Mouse (Mus musculus) limb, embryonic 15.5 days (tissue): ENCODE data around the gene Mknk2. TPM values are rescaled to one million over a fixed set of nuclear protein-coding genes. Genes with fewer than 3 reads are reported as not detected.
"Not testable (repeated sequence)": the region's sequence is repeated elsewhere in the genome, so short reads cannot be mapped to it uniquely, and the experiment has no call there.

Experiments
- ATAC-seq: fragments of 200-750 bp; cut with Nextera tagmentation; 2 replicates; pipeline ENCODE4 v1.8.0; 2017; ENCODE audit warnings: low read depth, moderate TSS enrichment; ENCODE audit not compliant: insufficient number of reproducible peaks, low FRiP score, low TSS enrichment
- H3K27ac ChIP-seq: fragments of 300-500 bp; sonication (generic); 2 replicates; pipeline ENCODE4 v1.5.1; 2015; ENCODE audit warnings: moderate library complexity, mild to moderate bottlenecking, inconsistent platforms
- H3K27me3 ChIP-seq: fragments of 300-500 bp; sonication (generic); 2 replicates; pipeline ENCODE4 v1.6.1; 2015; ENCODE audit warnings: inconsistent platforms
- H3K36me3 ChIP-seq: fragments of 300-500 bp; sonication (generic); 2 replicates; pipeline ENCODE4 v1.6.1; 2015; ENCODE audit warnings: inconsistent platforms
- H3K4me1 ChIP-seq: fragments of 300-500 bp; sonication (generic); 2 replicates; pipeline ENCODE4 v1.6.1; 2015; ENCODE audit warnings: inconsistent platforms
- H3K4me2 ChIP-seq: fragments of 300-500 bp; sonication (generic); 2 replicates; pipeline ENCODE4 v1.6.1; 2015; ENCODE audit warnings: mild to moderate bottlenecking, inconsistent platforms
- H3K4me3 ChIP-seq: fragments of 300-500 bp; sonication (generic); 2 replicates; pipeline ENCODE4 v1.5.1; 2015; ENCODE audit warnings: mild to moderate bottlenecking, inconsistent platforms
- H3K9ac ChIP-seq: fragments of 300-500 bp; sonication (generic); 2 replicates; pipeline ENCODE4 v1.6.1; 2015; ENCODE audit warnings: inconsistent platforms
- H3K9me3 ChIP-seq: fragments of 300-500 bp; sonication (generic); 2 replicates; pipeline ENCODE4 v1.6.1; 2016; ENCODE audit warnings: inconsistent platforms
- WGBS: fragments of 180-500 bp; shearing (Covaris S2); methylation state at CpG from one replicate; pipeline ENCODE4 v1.1.7; 2015; 5-methylcytosine and 5-hydroxymethylcytosine counted together
- polyA plus RNA-seq: library from polyadenylated mRNA; unstranded; fragments of >200 nt; fragmentation: Nextera tagmentation; extraction: Ambion mirVana; gene quantifications from 2 replicates; pipeline ENCODE4 v1.2.1, GENCODE M21; 2015

The Mknk2 gene
- polyA plus RNA-seq, 1 experiment from 2014 or later, result 97.5 TPM

GRCm38 (mm10) chr10:80655406-80656129 lies 22.3 kb downstream of the Mknk2 start:
- peaks cover 36% of the 10 kb centered on the region for H3K4me1 ChIP-seq
- H3K4me3 ChIP-seq, result peak overlapping the region; percentile 86
- H3K4me2 ChIP-seq, result peak overlapping the region; percentile 65
- WGBS, result 5% methylated on average over 12 of the region's 12 CpGs
- peak overlapping the region; percentile 91 for H3K9ac ChIP-seq
- peak; percentile 37 for ATAC-seq
- H3K27ac ChIP-seq, result peak overlapping the region; percentile 85
- H3K27me3 ChIP-seq, result no peaks in the 10 kb centered on the region
- no peaks in the 10 kb centered on the region for H3K9me3 ChIP-seq
- H3K36me3 ChIP-seq, result peaks cover 19% of the 10 kb centered on the region

GRCm38 (mm10) chr10:80654866-80655265 lies 23.0 kb downstream of the Mknk2 start:
- Histone ChIP-seq H3K4me2 (peak overlapping the region; percentile 65), H3K4me3 (peak overlapping the region; percentile 86), H3K4me1 (peaks cover 36% of the 10 kb centered on the region), H3K27me3 (no peaks in the 10 kb centered on the region), H3K36me3 (peaks cover 25% of the 10 kb centered on the region), H3K9me3 (no peaks in the 10 kb centered on the region), H3K27ac (no peak overlapping the region), H3K9ac (peak overlapping the region; percentile 91; the same call in 1 of the 2 replicates)
- 69% methylated on average over 6 of the region's 6 CpGs for WGBS
- no peak for ATAC-seq

GRCm38 (mm10) chr10:80653156-80653720 lies 24.7 kb downstream of the Mknk2 start:
- WGBS, result 93% methylated on average over 6 of the region's 6 CpGs
- Histone ChIP-seq H3K4me3 (no peak overlapping the region), H3K27ac (no peak overlapping the region), H3K4me2 (no peak overlapping the region), H3K9me3 (no peaks in the 10 kb centered on the region), H3K4me1 (peaks cover 30% of the 10 kb centered on the region), H3K36me3 (peaks cover 32% of the 10 kb centered on the region), H3K27me3 (no peaks in the 10 kb centered on the region), H3K9ac (no peak overlapping the region)
- ATAC-seq, result no peak

- H3K4me3 ChIP-seq, result no peak overlapping the region
- H3K4me2 ChIP-seq, result no peak overlapping the region
- H3K4me1 ChIP-seq, result peaks cover 18% of the 10 kb centered on the region
- H3K9me3 ChIP-seq, result no peaks in the 10 kb centered on the region
- H3K36me3 ChIP-seq, result peaks cover 57% of the 10 kb centered on the region
- no peak overlapping the region for H3K27ac ChIP-seq
- no peaks in the 10 kb centered on the region for H3K27me3 ChIP-seq
- no peak for ATAC-seq
- 92% methylated on average over 10 of the region's 10 CpGs for WGBS
- no peak overlapping the region for H3K9ac ChIP-seq
Observed at GRCm38 (mm10) chr10:80650392-80650791, 27.5 kb downstream of the Mknk2 start.

- H3K9me3 ChIP-seq, H3K4me2 ChIP-seq, H3K27ac ChIP-seq, H3K4me3 ChIP-seq, H3K27me3 ChIP-seq, ATAC-seq, H3K9ac ChIP-seq: not testable (repeated sequence)
- Histone ChIP-seq H3K4me1 (peaks cover 13% of the 10 kb centered on the region), H3K36me3 (peaks cover 62% of the 10 kb centered on the region)
- WGBS, result 88% methylated on average over 6 of the region's 6 CpGs
Observed at GRCm38 (mm10) chr10:80649910-80650309, 28.0 kb downstream of the Mknk2 start.

- WGBS, result 93% methylated on average over 10 of the region's 10 CpGs
- H3K4me1 ChIP-seq, result no peaks in the 10 kb centered on the region
- H3K9ac ChIP-seq, result no peak overlapping the region
- H3K4me3 ChIP-seq, result no peak overlapping the region
- no peak for ATAC-seq
- H3K36me3 ChIP-seq, result peaks cover 78% of the 10 kb centered on the region
- H3K27ac ChIP-seq, result no peak overlapping the region
- H3K4me2 ChIP-seq, result no peak overlapping the region
- no peaks in the 10 kb centered on the region for H3K27me3 ChIP-seq
- H3K9me3 ChIP-seq, result no peaks in the 10 kb centered on the region
Observed at GRCm38 (mm10) chr10:80646936-80647335, 31.0 kb downstream of the Mknk2 start.

GRCm38 (mm10) chr10:80635345-80635744 lies 42.6 kb downstream of the Mknk2 start:
- peaks cover 74% of the 10 kb centered on the region for H3K36me3 ChIP-seq

GRCm38 (mm10) chr10:80628925-80629324 lies 49.0 kb downstream of the Mknk2 start:
- Histone ChIP-seq H3K27ac (no peak overlapping the region), H3K36me3 (peaks cover 21% of the 10 kb centered on the region), H3K27me3 (no peaks in the 10 kb centered on the region), H3K4me3 (no peak overlapping the region), H3K9me3 (no peaks in the 10 kb centered on the region), H3K4me1 (peaks cover 34% of the 10 kb centered on the region), H3K4me2 (no peak overlapping the region), H3K9ac (no peak overlapping the region)
- WGBS, result 86% methylated on average over 9 of the region's 9 CpGs
- no peak for ATAC-seq

More at GRCm38 (mm10) chr10:80635345-80635744, 42.6 kb downstream of the Mknk2 start:
- WGBS, result 83% methylated on average over 6 of the region's 6 CpGs
- Histone ChIP-seq H3K4me2 (no peak overlapping the region), H3K4me1 (no peaks in the 10 kb centered on the region; the same call in 1 of the 2 replicates), H3K27ac (no peak overlapping the region), H3K27me3 (no peaks in the 10 kb centered on the region), H3K9me3 (no peaks in the 10 kb centered on the region), H3K9ac (no peak overlapping the region), H3K4me3 (no peak overlapping the region)
- no peak for ATAC-seq

- peaks cover 42% of the 10 kb centered on the region for H3K4me1 ChIP-seq
- no peaks in the 10 kb centered on the region for H3K9me3 ChIP-seq
- H3K4me3 ChIP-seq, result no peak overlapping the region
- no peaks in the 10 kb centered on the region for H3K27me3 ChIP-seq
- no peak overlapping the region for H3K4me2 ChIP-seq
- ATAC-seq, result peak; percentile 32
- no peak overlapping the region for H3K9ac ChIP-seq
- H3K27ac ChIP-seq, result no peak overlapping the region
- peaks cover 16% of the 10 kb centered on the region for H3K36me3 ChIP-seq
- 66% methylated on average over 2 of the region's 2 CpGs for WGBS
Observed at GRCm38 (mm10) chr10:80627685-80628084, 50.2 kb downstream of the Mknk2 start.

- H3K27ac ChIP-seq, result no peak overlapping the region
- no peak overlapping the region for H3K4me2 ChIP-seq
- WGBS, result 84% methylated on average over 4 of the region's 4 CpGs
- ATAC-seq, result no peak
- no peaks in the 10 kb centered on the region for H3K27me3 ChIP-seq
- H3K36me3 ChIP-seq, result peaks cover 11% of the 10 kb centered on the region; the same call in 1 of the 2 replicates
- H3K4me3 ChIP-seq, result no peak overlapping the region
- H3K4me1 ChIP-seq, result peaks cover 48% of the 10 kb centered on the region
- no peaks in the 10 kb centered on the region for H3K9me3 ChIP-seq
- H3K9ac ChIP-seq, result no peak overlapping the region
Observed at GRCm38 (mm10) chr10:80625764-80626163, 52.1 kb downstream of the Mknk2 start.

GRCm38 (mm10) chr10:80623457-80624191 lies 54.3 kb downstream of the Mknk2 start:
- no peak for ATAC-seq
- Histone ChIP-seq H3K4me3 (peak overlapping the region; percentile 94), H3K36me3 (no peaks in the 10 kb centered on the region), H3K4me2 (peak overlapping the region; percentile 91), H3K4me1 (peaks cover 44% of the 10 kb centered on the region), H3K9ac (peak overlapping the region; percentile 89), H3K27me3 (no peaks in the 10 kb centered on the region), H3K27ac (peak overlapping the region; percentile 87), H3K9me3 (no peaks in the 10 kb centered on the region)
- WGBS, result 7% methylated on average over 15 of the region's 15 CpGs
